Mouse (Mus musculus) neural tube, embryonic 10.5 days (tissue): ENCODE measurements around the gene Cd2.

ENCODE experiments used
- DNase-seq: peaks from one replicate; pipeline ENCODE4 v3.0.0-alpha.2; 2017; ENCODE audit warnings: low spot score; ENCODE audit errors: extremely low spot score

The Cd2 gene

GRCm38 (mm10) chr3:101274794-101275193 lies 12.9 kb downstream of the Cd2 start:
- no peak for DNase-seq

GRCm38 (mm10) chr3:101274041-101274770 lies 13.5 kb downstream of the Cd2 start:
- no peak for DNase-seq

GRCm38 (mm10) chr3:101272166-101272565 lies 15.6 kb downstream of the Cd2 start:
- DNase-seq, result no peak

- DNase-seq, result no peak
Observed at GRCm38 (mm10) chr3:101270833-101271232, 16.9 kb downstream of the Cd2 start.

GRCm38 (mm10) chr3:101268361-101268760 lies 19.4 kb downstream of the Cd2 start:
- DNase-seq, result no peak

- DNase-seq, result no peak
Observed at GRCm38 (mm10) chr3:101265561-101266091, 22.1 kb downstream of the Cd2 start.

GRCm38 (mm10) chr3:101258976-101259375 lies 28.8 kb downstream of the Cd2 start:
- DNase-seq, result no peak

GRCm38 (mm10) chr3:101256090-101256489 lies 31.6 kb downstream of the Cd2 start:
- DNase-seq, result no peak

GRCm38 (mm10) chr3:101252141-101252540 lies 35.6 kb downstream of the Cd2 start:
- no peak for DNase-seq

GRCm38 (mm10) chr3:101249846-101250245 lies 37.9 kb downstream of the Cd2 start:
- no peak for DNase-seq

- DNase-seq, result no peak
Observed at GRCm38 (mm10) chr3:101245212-101245611, 42.5 kb downstream of the Cd2 start.

GRCm38 (mm10) chr3:101243002-101243401 lies 44.7 kb downstream of the Cd2 start:
- no peak for DNase-seq

GRCm38 (mm10) chr3:101241866-101242265 lies 45.9 kb downstream of the Cd2 start:
- DNase-seq, result no peak

- no peak for DNase-seq
Observed at GRCm38 (mm10) chr3:101240859-101241258, 46.9 kb downstream of the Cd2 start.

GRCm38 (mm10) chr3:101239236-101239635 lies 48.5 kb downstream of the Cd2 start:
- no peak for DNase-seq

GRCm38 (mm10) chr3:101238695-101239094 lies 49.0 kb downstream of the Cd2 start:
- no peak for DNase-seq

- DNase-seq, result peak; percentile 45
Observed at GRCm38 (mm10) chr3:101236995-101237808, 50.5 kb downstream of the Cd2 start.

GRCm38 (mm10) chr3:101236261-101236660 lies 51.5 kb downstream of the Cd2 start:
- DNase-seq, result no peak

- no peak for DNase-seq
Observed at GRCm38 (mm10) chr3:101235321-101235720, 52.4 kb downstream of the Cd2 start.

- no peak for DNase-seq
Observed at GRCm38 (mm10) chr3:101233424-101233823, 54.3 kb downstream of the Cd2 start.

GRCm38 (mm10) chr3:101232570-101232969 lies 55.2 kb downstream of the Cd2 start:
- DNase-seq, result no peak

GRCm38 (mm10) chr3:101230201-101230600 lies 57.5 kb downstream of the Cd2 start:
- DNase-seq, result no peak
